Mouse (Mus musculus): Measurements from ENCODE around the gene Theg. TPM values are rescaled to one million over a fixed set of nuclear protein-coding genes. Genes with fewer than 3 reads are reported as not detected.

The Theg gene
- polyA plus RNA-seq (2014; fragmentation: Nextera tagmentation; extraction: Ambion mirVana), result not detected in 2 replicates

DNA sequence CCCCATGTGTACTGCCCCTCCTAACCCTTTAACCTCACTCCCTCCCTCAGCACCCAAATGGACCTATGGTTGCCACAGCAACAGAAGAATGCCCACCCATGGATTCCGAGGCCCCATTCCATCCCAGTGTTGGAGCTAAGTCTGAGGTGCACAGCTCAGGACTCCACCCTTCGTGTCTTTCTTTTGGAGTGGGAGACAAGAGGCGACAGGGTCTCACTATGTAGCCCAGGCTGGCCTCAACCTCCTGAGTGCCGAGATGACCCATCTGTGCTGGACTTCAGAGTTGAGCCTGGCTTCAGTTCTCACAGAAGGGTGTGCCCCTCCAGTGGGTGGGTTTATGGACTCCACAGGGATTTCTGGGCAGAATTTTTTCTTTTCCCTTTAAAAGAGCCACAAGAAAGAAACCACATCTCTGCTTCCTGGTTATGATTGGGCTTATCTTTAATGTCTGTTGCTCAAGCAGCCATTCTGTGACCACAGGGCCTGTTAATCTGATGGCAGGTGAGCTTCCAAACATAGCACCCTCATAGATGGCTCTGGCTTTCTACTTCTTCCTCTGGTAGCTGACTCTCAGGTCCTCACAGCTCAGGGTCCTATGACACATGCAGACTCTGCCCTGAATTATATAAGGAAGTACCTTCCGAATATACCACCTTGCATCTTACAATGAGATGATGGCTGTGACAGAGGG, at the start of gene Theg:
Gene Theg, minus strand, starts transcription at position 271 of the 691 bp plus-strand sequence.
- Histone ChIP-seq H3K27ac (ENCODE audit: low read depth) (no peak within 1 kb of the TSS), H3K4me1 (replicated peaks; ENCODE audit: control insufficient read depth, insufficient read depth, low read length) (no peaks in the 10 kb centered on the region), H3K27me3 (replicated peaks; ENCODE audit: control insufficient read depth, insufficient read depth, low read length) (no peaks in the 10 kb centered on the region), H3K36me3 (ENCODE audit: control insufficient read depth, insufficient read depth, low read length) (no peaks in the 10 kb centered on the region), H3K4me3 (ENCODE audit: low read depth, low read length) (no peak within 1 kb of the TSS), H3K9me3 (ENCODE audit: control insufficient read depth, low read length) (no peaks in the 10 kb centered on the region), H3K9ac (ENCODE audit: low read length) (no peak within 1 kb of the TSS), H3K4me2 (ENCODE audit: low read length) (no peak within 1 kb of the TSS)
- 81% methylated on average over 5 of the region's 5 CpGs for whole genome bisulfite sequencing
- ATAC-seq (replicated peaks; ENCODE audit: low FRiP score, low TSS enrichment, low read depth), result no peak
- no peak for DNase-seq (ENCODE audit: low spot score)

DNA sequence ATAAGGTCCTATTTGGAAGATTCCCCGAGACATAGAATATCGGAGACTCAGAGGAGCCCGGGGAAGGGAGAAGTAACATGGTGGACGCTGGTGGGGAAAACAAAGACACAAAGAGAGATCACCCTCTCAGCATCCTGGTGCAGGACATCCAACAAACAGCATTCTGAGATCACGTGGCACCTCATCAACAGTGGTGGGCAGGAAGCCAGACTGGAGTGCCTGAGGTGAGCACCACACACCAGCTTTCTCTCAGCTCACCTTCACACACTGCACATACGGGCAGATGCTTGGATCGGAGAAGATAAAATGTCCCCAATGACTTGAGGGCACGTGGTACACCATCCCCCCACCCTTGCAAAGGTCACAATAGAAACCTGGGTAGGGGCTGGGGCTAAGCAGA, 49.2 kb upstream of the Theg start:
- no peaks in the 10 kb centered on the region for H3K9me3 ChIP-seq (ENCODE audit: control insufficient read depth, low read length)
- no peak overlapping the region for H3K9ac ChIP-seq (ENCODE audit: low read length)
- no peak overlapping the region for H3K4me2 ChIP-seq (ENCODE audit: low read length)
- H3K4me1 ChIP-seq (replicated peaks; ENCODE audit: control insufficient read depth, insufficient read depth, low read length), result peaks cover 12% of the 10 kb centered on the region
- no peak overlapping the region for H3K27ac ChIP-seq (ENCODE audit: low read depth)
- WGBS, result 82% methylated on average over 8 of the region's 8 CpGs
- ATAC-seq (replicated peaks; ENCODE audit: low FRiP score, low TSS enrichment, low read depth) (no peak), DNase-seq (ENCODE audit: low spot score) (no peak)
- no peak overlapping the region for H3K4me3 ChIP-seq (ENCODE audit: low read depth, low read length)
- no peaks in the 10 kb centered on the region for H3K27me3 ChIP-seq (replicated peaks; ENCODE audit: control insufficient read depth, insufficient read depth, low read length)
- H3K36me3 ChIP-seq (ENCODE audit: control insufficient read depth, insufficient read depth, low read length), result no peaks in the 10 kb centered on the region

DNA sequence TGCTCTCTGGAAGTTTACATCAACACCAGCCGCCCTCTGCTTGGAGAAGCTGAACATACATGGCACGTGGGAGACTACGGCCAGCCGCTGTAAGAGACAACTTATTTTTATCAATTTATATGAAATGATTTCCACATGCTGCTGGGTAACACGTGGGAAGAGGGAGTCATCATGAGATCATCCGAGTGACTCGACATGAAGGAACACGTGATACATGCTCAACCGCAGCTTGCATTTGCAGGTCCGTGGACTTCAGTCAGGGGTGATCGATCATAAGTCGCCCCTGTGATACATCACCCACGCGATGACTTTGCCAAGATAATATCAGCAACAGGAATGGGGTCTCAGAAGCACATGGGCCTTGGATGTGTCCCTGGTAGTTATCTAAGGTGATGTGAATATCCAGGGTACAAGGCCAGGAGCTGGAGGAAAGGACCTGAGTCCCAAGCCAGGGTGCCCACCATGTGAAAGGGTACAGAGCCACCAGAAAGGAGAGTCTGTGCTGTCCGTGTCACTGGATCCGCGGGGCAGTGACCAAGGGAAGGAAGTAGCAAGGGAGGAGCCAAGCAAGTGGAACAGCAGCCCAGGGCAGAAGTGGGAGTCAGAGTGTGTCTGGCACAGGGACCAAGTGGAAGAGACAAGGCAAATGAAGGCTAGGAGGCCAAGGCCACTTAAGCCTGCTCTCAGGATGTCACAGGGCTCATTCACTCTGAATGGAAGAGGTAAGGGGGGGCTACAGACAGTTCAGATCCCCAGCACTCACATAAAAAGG, 46.1 kb upstream of the Theg start:
- 81% methylated on average over 17 of the region's 17 CpGs for WGBS
- DNase-seq (ENCODE audit: low spot score) (no peak), ATAC-seq (replicated peaks; ENCODE audit: low FRiP score, low TSS enrichment, low read depth) (no peak)
- H3K4me1 ChIP-seq (replicated peaks; ENCODE audit: control insufficient read depth, insufficient read depth, low read length), result peaks cover 3% of the 10 kb centered on the region
- H3K27me3 ChIP-seq (replicated peaks; ENCODE audit: control insufficient read depth, insufficient read depth, low read length), result no peaks in the 10 kb centered on the region
- no peaks in the 10 kb centered on the region for H3K36me3 ChIP-seq (ENCODE audit: control insufficient read depth, insufficient read depth, low read length)
- no peaks in the 10 kb centered on the region for H3K9me3 ChIP-seq (ENCODE audit: control insufficient read depth, low read length)
- no peak overlapping the region for H3K27ac ChIP-seq (ENCODE audit: low read depth)
- no peak overlapping the region for H3K4me3 ChIP-seq (ENCODE audit: low read depth, low read length)
- no peak overlapping the region for H3K4me2 ChIP-seq (ENCODE audit: low read length)
- no peak overlapping the region for H3K9ac ChIP-seq (ENCODE audit: low read length)

DNA sequence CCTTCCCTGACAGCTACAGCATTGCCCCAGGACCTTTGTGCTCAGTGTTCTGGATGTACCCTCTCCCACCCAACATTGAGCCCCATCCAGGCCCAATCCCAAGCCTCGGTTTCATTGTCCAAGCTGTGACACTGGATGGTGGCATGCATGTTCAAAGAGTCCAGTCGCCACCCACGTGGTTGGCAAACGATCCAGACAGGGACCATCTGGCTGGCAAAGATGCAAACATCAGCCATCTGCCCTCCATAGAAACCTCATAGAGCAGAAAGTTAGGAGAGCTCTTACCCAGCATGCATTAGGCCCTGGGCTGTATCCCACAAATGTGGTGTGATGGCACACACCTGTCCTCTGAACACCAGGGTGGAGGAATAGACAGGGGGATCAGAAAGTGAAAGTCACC, 44.3 kb upstream of the Theg start:
- H3K4me1 ChIP-seq (replicated peaks; ENCODE audit: control insufficient read depth, insufficient read depth, low read length), result no peaks in the 10 kb centered on the region
- no peaks in the 10 kb centered on the region for H3K36me3 ChIP-seq (ENCODE audit: control insufficient read depth, insufficient read depth, low read length)
- DNase-seq (ENCODE audit: low spot score), result no peak
- no peaks in the 10 kb centered on the region for H3K9me3 ChIP-seq (ENCODE audit: control insufficient read depth, low read length)
- H3K27ac ChIP-seq (ENCODE audit: low read depth), result no peak overlapping the region
- whole genome bisulfite sequencing, result 80% methylated on average over 4 of the region's 4 CpGs
- no peak overlapping the region for H3K4me2 ChIP-seq (ENCODE audit: low read length)
- no peak for ATAC-seq (replicated peaks; ENCODE audit: low FRiP score, low TSS enrichment, low read depth)
- H3K4me3 ChIP-seq (ENCODE audit: low read depth, low read length), result no peak overlapping the region
- no peaks in the 10 kb centered on the region for H3K27me3 ChIP-seq (replicated peaks; ENCODE audit: control insufficient read depth, insufficient read depth, low read length)
- no peak overlapping the region for H3K9ac ChIP-seq (ENCODE audit: low read length)

GRCm38 (mm10) chr10:79628377-79628776, 41.2 kb upstream of the Theg start:
- H3K36me3 ChIP-seq (ENCODE audit: control insufficient read depth, insufficient read depth, low read length), result no peaks in the 10 kb centered on the region
- no peak overlapping the region for H3K4me2 ChIP-seq (ENCODE audit: low read length)
- no peak overlapping the region for H3K4me3 ChIP-seq (ENCODE audit: low read depth, low read length)
- WGBS, result 87% methylated on average over 5 of the region's 5 CpGs
- H3K27ac ChIP-seq (ENCODE audit: low read depth), result no peak overlapping the region
- no peaks in the 10 kb centered on the region for H3K27me3 ChIP-seq (replicated peaks; ENCODE audit: control insufficient read depth, insufficient read depth, low read length)
- no peak for DNase-seq (ENCODE audit: low spot score)
- H3K9me3 ChIP-seq (ENCODE audit: control insufficient read depth, low read length), result no peaks in the 10 kb centered on the region
- no peaks in the 10 kb centered on the region for H3K4me1 ChIP-seq (replicated peaks; ENCODE audit: control insufficient read depth, insufficient read depth, low read length)
- H3K9ac ChIP-seq (ENCODE audit: low read length), result no peak overlapping the region
- ATAC-seq (replicated peaks; ENCODE audit: low FRiP score, low TSS enrichment, low read depth), result no peak

- Histone ChIP-seq H3K36me3 (ENCODE audit: control insufficient read depth, insufficient read depth, low read length) (no peaks in the 10 kb centered on the region), H3K9me3 (ENCODE audit: control insufficient read depth, low read length) (no peaks in the 10 kb centered on the region), H3K4me2 (ENCODE audit: low read length) (no peak overlapping the region), H3K27me3 (replicated peaks; ENCODE audit: control insufficient read depth, insufficient read depth, low read length) (no peaks in the 10 kb centered on the region), H3K4me3 (ENCODE audit: low read depth, low read length) (no peak overlapping the region), H3K9ac (ENCODE audit: low read length) (no peak overlapping the region), H3K27ac (ENCODE audit: low read depth) (no peak overlapping the region), H3K4me1 (replicated peaks; ENCODE audit: control insufficient read depth, insufficient read depth, low read length) (no peaks in the 10 kb centered on the region)
- ATAC-seq (replicated peaks; ENCODE audit: low FRiP score, low TSS enrichment, low read depth) (no peak), DNase-seq (ENCODE audit: low spot score) (no peak)
- 80% methylated on average over 10 of the region's 10 CpGs for WGBS
Measured at GRCm38 (mm10) chr10:79626156-79626555, 39.0 kb upstream of the Theg start.

GRCm38 (mm10) chr10:79625398-79625797, 38.3 kb upstream of the Theg start:
- Histone ChIP-seq H3K4me3 (ENCODE audit: low read depth, low read length) (no peak overlapping the region), H3K36me3 (ENCODE audit: control insufficient read depth, insufficient read depth, low read length) (no peaks in the 10 kb centered on the region), H3K9me3 (ENCODE audit: control insufficient read depth, low read length) (no peaks in the 10 kb centered on the region), H3K4me1 (replicated peaks; ENCODE audit: control insufficient read depth, insufficient read depth, low read length) (no peaks in the 10 kb centered on the region), H3K9ac (ENCODE audit: low read length) (no peak overlapping the region), H3K4me2 (ENCODE audit: low read length) (no peak overlapping the region), H3K27ac (ENCODE audit: low read depth) (no peak overlapping the region), H3K27me3 (replicated peaks; ENCODE audit: control insufficient read depth, insufficient read depth, low read length) (no peaks in the 10 kb centered on the region)
- no peak for ATAC-seq (replicated peaks; ENCODE audit: low FRiP score, low TSS enrichment, low read depth)
- 78% methylated on average over 9 of the region's 9 CpGs for WGBS
- no peak for DNase-seq (ENCODE audit: low spot score)

DNA sequence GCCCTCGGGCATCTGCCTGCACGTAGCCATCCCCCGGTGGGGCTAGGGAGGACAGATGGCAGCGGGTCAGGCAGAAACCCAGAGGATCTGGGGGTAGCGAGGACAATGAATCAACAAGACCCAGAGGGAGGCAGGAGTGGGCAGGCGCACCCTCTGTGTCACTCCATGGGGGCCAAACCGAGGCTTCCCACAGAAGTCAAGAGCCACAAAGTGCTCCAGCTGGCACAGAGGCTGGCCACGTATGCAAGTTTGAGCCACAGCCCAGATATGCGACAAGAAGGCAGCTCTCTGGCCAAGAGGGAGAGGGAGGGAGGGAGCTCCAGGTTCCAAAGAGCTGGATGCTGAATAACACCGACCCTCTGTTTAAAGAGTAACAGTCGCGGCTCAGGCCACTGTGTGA, 36.8 kb upstream of the Theg start:
- Histone ChIP-seq H3K9me3 (ENCODE audit: control insufficient read depth, low read length) (no peaks in the 10 kb centered on the region), H3K9ac (ENCODE audit: low read length) (no peak overlapping the region), H3K4me1 (replicated peaks; ENCODE audit: control insufficient read depth, insufficient read depth, low read length) (no peaks in the 10 kb centered on the region), H3K36me3 (ENCODE audit: control insufficient read depth, insufficient read depth, low read length) (no peaks in the 10 kb centered on the region), H3K4me2 (ENCODE audit: low read length) (no peak overlapping the region), H3K27ac (ENCODE audit: low read depth) (no peak overlapping the region), H3K4me3 (ENCODE audit: low read depth, low read length) (no peak overlapping the region), H3K27me3 (replicated peaks; ENCODE audit: control insufficient read depth, insufficient read depth, low read length) (no peaks in the 10 kb centered on the region)
- no peak for ATAC-seq (replicated peaks; ENCODE audit: low FRiP score, low TSS enrichment, low read depth)
- no peak for DNase-seq (ENCODE audit: low spot score)
- WGBS, result 80% methylated on average over 12 of the region's 12 CpGs

GRCm38 (mm10) chr10:79616376-79616775, 29.2 kb upstream of the Theg start:
- Histone ChIP-seq H3K4me2 (ENCODE audit: low read length) (no peak overlapping the region), H3K9me3 (ENCODE audit: control insufficient read depth, low read length) (no peaks in the 10 kb centered on the region), H3K27ac (ENCODE audit: low read depth) (no peak overlapping the region), H3K27me3 (replicated peaks; ENCODE audit: control insufficient read depth, insufficient read depth, low read length) (peaks cover 22% of the 10 kb centered on the region), H3K36me3 (ENCODE audit: control insufficient read depth, insufficient read depth, low read length) (no peaks in the 10 kb centered on the region), H3K9ac (ENCODE audit: low read length) (no peak overlapping the region), H3K4me1 (replicated peaks; ENCODE audit: control insufficient read depth, insufficient read depth, low read length) (peaks cover 5% of the 10 kb centered on the region; the same call in 1 of the 2 replicates), H3K4me3 (ENCODE audit: low read depth, low read length) (no peak overlapping the region)
- no peak for DNase-seq (ENCODE audit: low spot score)
- 90% methylated on average over 5 of the region's 5 CpGs for WGBS
- no peak for ATAC-seq (replicated peaks; ENCODE audit: low FRiP score, low TSS enrichment, low read depth)
